Mouse (Mus musculus) midbrain, postnatal 0 days (tissue): ENCODE measurements at regions not wholly inside any gene's neighbourhood (a gene's known extent, or its start where the extent isn't known, plus 50 kb on each side); places are given as distances from the start of the nearest gene placed in this dataset.

Experiments used
- ATAC-seq: fragments of 200-750 bp; cut with Nextera tagmentation; 2 replicates; pipeline ENCODE4 v1.8.0; 2017; ENCODE audit warnings: moderate number of reproducible peaks, mild to moderate bottlenecking, moderate TSS enrichment, moderate library complexity; ENCODE audit not compliant: low FRiP score
- DNase-seq: peaks from one replicate; pipeline ENCODE4 v3.0.0-alpha.2; 2015; ENCODE audit warnings: low spot score
- H3K27ac ChIP-seq: fragments of 300-500 bp; sonication (generic); 2 replicates; pipeline ENCODE4 v1.5.1; 2014; ENCODE audit warnings: low read depth, mild to moderate bottlenecking, low read length, mixed read lengths
- H3K27me3 ChIP-seq: fragments of 300-500 bp; sonication (generic); 2 replicates; pipeline ENCODE4 v1.6.1; 2014; ENCODE audit warnings: low read length, control low read depth, mixed read lengths; ENCODE audit not compliant: insufficient read depth
- H3K36me3 ChIP-seq: fragments of 300-500 bp; sonication (generic); 2 replicates; pipeline ENCODE4 v1.6.1; 2014; ENCODE audit warnings: low read length, control low read depth, mixed read lengths; ENCODE audit not compliant: insufficient read depth
- H3K4me1 ChIP-seq: fragments of 300-500 bp; sonication (generic); 2 replicates; pipeline ENCODE4 v1.6.1; 2014; ENCODE audit warnings: mild to moderate bottlenecking, control low read depth, antibody characterized with exemption, low read length, mixed read lengths; ENCODE audit not compliant: insufficient read depth
- H3K4me2 ChIP-seq: fragments of 300-500 bp; sonication (generic); 2 replicates; pipeline ENCODE4 v1.6.1; 2014; ENCODE audit warnings: low read depth, mild to moderate bottlenecking, low read length, mixed read lengths; ENCODE audit not compliant: poor library complexity, severe bottlenecking
- H3K4me3 ChIP-seq: fragments of 300-500 bp; sonication (generic); 2 replicates; pipeline ENCODE4 v1.5.1; 2014; ENCODE audit warnings: low read depth, mild to moderate bottlenecking, low read length, moderate library complexity
- H3K9ac ChIP-seq: fragments of 300-500 bp; sonication (generic); replicated peaks from 2 replicates; pipeline ENCODE4 v1.6.1; 2014; ENCODE audit warnings: mild to moderate bottlenecking, low read length, moderate library complexity, mixed read lengths; ENCODE audit not compliant: poor library complexity, severe bottlenecking
- H3K9me3 ChIP-seq: fragments of 300-500 bp; sonication (generic); 2 replicates; pipeline ENCODE4 v1.6.1; 2016; ENCODE audit warnings: low read length, control low read depth
- CTCF ChIP-seq: IDR thresholded peaks from 2 replicates; pipeline ENCODE4 v1.5.1; 2016; ENCODE audit warnings: antibody characterized with exemption, mild to moderate bottlenecking
- WGBS: fragments of 180-500 bp; shearing (Covaris S2); extraction: QIAGEN DNeasy Blood & Tissue Kit; methylation state at CpG from one replicate; pipeline ENCODE4 v1.1.7; 2014; 5-methylcytosine and 5-hydroxymethylcytosine counted together

- TF ChIP-seq CTCF = no peak
- Histone ChIP-seq H3K9me3 (no peaks in the 10 kb centered on the region), H3K36me3 (no peaks in the 10 kb centered on the region), H3K4me3 (no peak overlapping the region), H3K4me2 (no peak overlapping the region), H3K27ac (no peak overlapping the region), H3K4me1 (no peaks in the 10 kb centered on the region), H3K27me3 (no peaks in the 10 kb centered on the region), H3K9ac (no peak overlapping the region)
- DNase-seq = no peak
- WGBS = 81% methylated on average over 5 of the region's 5 CpGs
- no peak for ATAC-seq
Observed at GRCm38 (mm10) chr11:7837486-7837885, 623.8 kb upstream of the Igfbp3 start.

- no peaks in the 10 kb centered on the region for H3K27me3 ChIP-seq
- DNase-seq (no peak), ATAC-seq (no peak)
- H3K27ac ChIP-seq = no peak overlapping the region
- TF ChIP-seq CTCF = no peak
- H3K36me3 ChIP-seq = no peaks in the 10 kb centered on the region
- H3K4me3 ChIP-seq = no peak overlapping the region
- no peak overlapping the region for H3K9ac ChIP-seq
- no peaks in the 10 kb centered on the region for H3K9me3 ChIP-seq
- H3K4me2 ChIP-seq = no peak overlapping the region
- WGBS = 74% methylated on average over 2 of the region's 2 CpGs
- no peaks in the 10 kb centered on the region for H3K4me1 ChIP-seq
Observed at GRCm38 (mm10) chr11:7834151-7834550, 620.4 kb upstream of the Igfbp3 start.

- no peaks in the 10 kb centered on the region for H3K9me3 ChIP-seq
- no peaks in the 10 kb centered on the region for H3K36me3 ChIP-seq
- H3K4me2 ChIP-seq = no peak overlapping the region
- no peaks in the 10 kb centered on the region for H3K4me1 ChIP-seq
- H3K27me3 ChIP-seq = no peaks in the 10 kb centered on the region
- 76% methylated on average over 8 of the region's 8 CpGs for WGBS
- no peak overlapping the region for H3K27ac ChIP-seq
- no peak overlapping the region for H3K9ac ChIP-seq
- no peak for TF ChIP-seq CTCF
- no peak for DNase-seq
- H3K4me3 ChIP-seq = no peak overlapping the region
- ATAC-seq = no peak
Observed at GRCm38 (mm10) chr11:7832376-7832775, 618.7 kb upstream of the Igfbp3 start.

GRCm38 (mm10) chr11:7829770-7830169 is 616.0 kb upstream of the Igfbp3 start:
- no peaks in the 10 kb centered on the region for H3K4me1 ChIP-seq
- no peaks in the 10 kb centered on the region for H3K36me3 ChIP-seq
- no peaks in the 10 kb centered on the region for H3K27me3 ChIP-seq
- WGBS = 40% methylated on average over 1 of the region's 1 CpGs
- H3K4me3 ChIP-seq = no peak overlapping the region
- DNase-seq (no peak), ATAC-seq (no peak)
- no peak overlapping the region for H3K9ac ChIP-seq
- no peak overlapping the region for H3K27ac ChIP-seq
- TF ChIP-seq CTCF = no peak
- no peak overlapping the region for H3K4me2 ChIP-seq
- no peaks in the 10 kb centered on the region for H3K9me3 ChIP-seq

GRCm38 (mm10) chr11:7828001-7828400 is 614.3 kb upstream of the Igfbp3 start:
- H3K27ac ChIP-seq = no peak overlapping the region
- TF ChIP-seq CTCF = no peak
- DNase-seq = no peak
- no peak overlapping the region for H3K4me2 ChIP-seq
- H3K9ac ChIP-seq = no peak overlapping the region
- ATAC-seq = no peak
- H3K36me3 ChIP-seq = no peaks in the 10 kb centered on the region
- WGBS = 95% methylated on average over 4 of the region's 4 CpGs
- H3K27me3 ChIP-seq = no peaks in the 10 kb centered on the region
- H3K4me1 ChIP-seq = no peaks in the 10 kb centered on the region
- no peaks in the 10 kb centered on the region for H3K9me3 ChIP-seq
- H3K4me3 ChIP-seq = no peak overlapping the region

GRCm38 (mm10) chr11:7827402-7827801 is 613.7 kb upstream of the Igfbp3 start:
- DNase-seq (no peak), ATAC-seq (no peak)
- H3K4me2 ChIP-seq = no peak overlapping the region
- no peaks in the 10 kb centered on the region for H3K4me1 ChIP-seq
- no peak overlapping the region for H3K4me3 ChIP-seq
- no peaks in the 10 kb centered on the region for H3K27me3 ChIP-seq
- WGBS = 92% methylated on average over 1 of the region's 1 CpGs
- H3K27ac ChIP-seq = no peak overlapping the region
- no peaks in the 10 kb centered on the region for H3K36me3 ChIP-seq
- no peaks in the 10 kb centered on the region for H3K9me3 ChIP-seq
- no peak overlapping the region for H3K9ac ChIP-seq
- TF ChIP-seq CTCF = no peak
